Mouse (Mus musculus) limb, embryonic 14.5 days (tissue): ENCODE measurements around the gene Myo18b. TPM values are rescaled to one million over a fixed set of nuclear protein-coding genes. Genes with fewer than 3 reads are reported as not detected.
A peak's percentile ranks its signal among the peaks of the same experiment; 100 is the strongest.

Source experiments
- ATAC-seq: fragments of 200-750 bp; cut with Nextera tagmentation; 2 replicates; pipeline ENCODE4 v1.8.0; 2017; ENCODE audit warnings: low read depth, moderate number of reproducible peaks, moderate TSS enrichment; ENCODE audit not compliant: low FRiP score
- DNase-seq: peaks from one replicate; pipeline ENCODE4 v3.0.0-alpha.2; 2015; ENCODE audit warnings: low spot score
- H3K27ac ChIP-seq: fragments of 300-500 bp; sonication (generic); replicated peaks from 2 replicates; pipeline ENCODE4 v1.5.1; 2014; ENCODE audit warnings: low read depth, mild to moderate bottlenecking, low read length, moderate library complexity, mixed read lengths
- H3K27me3 ChIP-seq: fragments of 300-500 bp; sonication (generic); 2 replicates; pipeline ENCODE4 v1.6.1; 2014; ENCODE audit warnings: low read length, mixed read lengths; ENCODE audit not compliant: control insufficient read depth, insufficient read depth
- H3K36me3 ChIP-seq: fragments of 300-500 bp; sonication (generic); 2 replicates; pipeline ENCODE4 v1.6.1; 2014; ENCODE audit warnings: mild to moderate bottlenecking, low read length, moderate library complexity, mixed read lengths; ENCODE audit not compliant: control insufficient read depth, insufficient read depth
- H3K4me1 ChIP-seq: fragments of 300-500 bp; sonication (generic); 2 replicates; pipeline ENCODE4 v1.6.1; 2014; ENCODE audit warnings: antibody characterized with exemption, low read length, mixed read lengths; ENCODE audit not compliant: control insufficient read depth, insufficient read depth
- H3K4me2 ChIP-seq: fragments of 300-500 bp; sonication (generic); replicated peaks from 2 replicates; pipeline ENCODE4 v1.6.1; 2014; ENCODE audit warnings: low read depth, mild to moderate bottlenecking, low read length, moderate library complexity; ENCODE audit not compliant: severe bottlenecking
- H3K4me3 ChIP-seq: fragments of 300-500 bp; sonication (generic); replicated peaks from 2 replicates; pipeline ENCODE4 v1.5.1; 2014; ENCODE audit warnings: low read length
- H3K9ac ChIP-seq: fragments of 300-500 bp; sonication (generic); 2 replicates; pipeline ENCODE4 v1.6.1; 2014; ENCODE audit warnings: mild to moderate bottlenecking, low read depth, low read length, moderate library complexity; ENCODE audit not compliant: severe bottlenecking
- H3K9me3 ChIP-seq: fragments of 300-500 bp; sonication (generic); 2 replicates; pipeline ENCODE4 v1.6.1; 2016; ENCODE audit warnings: low read length; ENCODE audit not compliant: control insufficient read depth
- POLR2A ChIP-seq: fragments of 200-500 bp; IDR thresholded peaks from 2 replicates; pipeline ENCODE4 v1.8.0; 2012; ENCODE audit warnings: inconsistent platforms, mild to moderate bottlenecking, moderate library complexity, borderline replicate concordance; ENCODE audit not compliant: insufficient read depth, insufficient read length; ENCODE audit errors: extremely low read depth
- WGBS: fragments of 180-500 bp; shearing (Covaris S2); extraction: QIAGEN DNeasy Blood & Tissue Kit; methylation state at CpG from one replicate; pipeline ENCODE4 v1.1.7; 2014; 5-methylcytosine and 5-hydroxymethylcytosine counted together
- polyA plus RNA-seq, 2 experiments: library from polyadenylated mRNA; depleted of rRNA in 1 of 2; stranded (reverse) in 1 of 2; unstranded in 1 of 2; fragments of >200 nt; fragmentation: Nextera tagmentation in 1 of 2; extraction: Ambion mirVana in 1 of 2; gene quantifications; 2 replicates each; pipeline versions ENCODE4 v1.2.1 to v1.2.3; 2012 to 2014

The Myo18b gene
- polyA plus RNA-seq, 2 experiments = 3.7 to 6.5 TPM

GRCm38 (mm10) chr5:112786031-112786430 lies 110.1 kb downstream of the Myo18b start:
- ATAC-seq (no peak), DNase-seq (no peak)
- TF ChIP-seq POLR2A = no peak
- H3K4me2 ChIP-seq = no peak overlapping the region
- H3K9ac ChIP-seq = no peak overlapping the region
- no peaks in the 10 kb centered on the region for H3K36me3 ChIP-seq
- H3K27me3 ChIP-seq = no peaks in the 10 kb centered on the region
- H3K4me1 ChIP-seq = no peaks in the 10 kb centered on the region
- 70% methylated on average over 8 of the region's 8 CpGs for WGBS
- no peak overlapping the region for H3K4me3 ChIP-seq
- no peak overlapping the region for H3K27ac ChIP-seq
- H3K9me3 ChIP-seq = no peaks in the 10 kb centered on the region

- no peak overlapping the region for H3K9ac ChIP-seq
- no peak overlapping the region for H3K4me2 ChIP-seq
- no peaks in the 10 kb centered on the region for H3K36me3 ChIP-seq
- TF ChIP-seq POLR2A = no peak
- H3K27ac ChIP-seq = no peak overlapping the region
- no peak overlapping the region for H3K4me3 ChIP-seq
- no peak for DNase-seq
- H3K4me1 ChIP-seq = no peaks in the 10 kb centered on the region
- no peaks in the 10 kb centered on the region for H3K9me3 ChIP-seq
- H3K27me3 ChIP-seq = no peaks in the 10 kb centered on the region
- ATAC-seq = no peak
- WGBS = 86% methylated on average over 7 of the region's 7 CpGs
These were observed 114.4 kb downstream of the Myo18b start for GRCm38 (mm10) chr5:112781719-112782118.

GRCm38 (mm10) chr5:112781231-112781630 lies 114.9 kb downstream of the Myo18b start:
- Histone ChIP-seq H3K4me3 (no peak overlapping the region), H3K27me3 (no peaks in the 10 kb centered on the region), H3K36me3 (no peaks in the 10 kb centered on the region), H3K4me2 (no peak overlapping the region), H3K9me3 (no peaks in the 10 kb centered on the region), H3K27ac (no peak overlapping the region), H3K9ac (no peak overlapping the region), H3K4me1 (no peaks in the 10 kb centered on the region)
- ATAC-seq (no peak), DNase-seq (no peak)
- WGBS = 86% methylated on average over 4 of the region's 4 CpGs
- TF ChIP-seq POLR2A = no peak

DNA sequence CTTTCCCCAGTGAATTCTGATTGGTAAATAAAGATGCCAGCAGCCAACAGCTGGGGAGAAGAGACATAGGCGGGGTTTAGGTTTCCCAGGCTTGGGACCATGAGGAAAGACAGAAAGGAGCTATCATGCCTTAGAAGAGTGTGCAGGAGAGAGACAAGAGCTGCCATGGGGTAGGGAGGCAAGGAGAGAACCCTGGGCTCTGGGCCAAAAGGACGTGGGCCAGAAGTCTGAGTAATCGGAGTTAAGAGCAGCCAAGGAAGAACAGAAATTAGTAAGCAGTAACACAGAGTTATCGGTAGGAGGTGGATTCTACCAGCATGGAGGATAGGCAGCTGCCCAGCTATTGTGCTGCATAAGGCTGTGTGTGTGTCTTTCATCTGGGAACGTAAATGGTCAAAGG lies 115.8 kb downstream of the Myo18b start:
- H3K4me1 ChIP-seq = no peaks in the 10 kb centered on the region
- H3K4me3 ChIP-seq = no peak overlapping the region
- DNase-seq (peak; percentile 26), ATAC-seq (no peak)
- H3K4me2 ChIP-seq = no peak overlapping the region
- WGBS = 53% methylated on average over 5 of the region's 5 CpGs
- H3K36me3 ChIP-seq = no peaks in the 10 kb centered on the region
- no peaks in the 10 kb centered on the region for H3K27me3 ChIP-seq
- no peaks in the 10 kb centered on the region for H3K9me3 ChIP-seq
- no peak overlapping the region for H3K27ac ChIP-seq
- no peak for TF ChIP-seq POLR2A
- no peak overlapping the region for H3K9ac ChIP-seq

- Histone ChIP-seq H3K4me3 (no peak overlapping the region), H3K9ac (no peak overlapping the region), H3K36me3 (no peaks in the 10 kb centered on the region), H3K27me3 (no peaks in the 10 kb centered on the region), H3K4me2 (no peak overlapping the region), H3K4me1 (no peaks in the 10 kb centered on the region), H3K27ac (no peak overlapping the region), H3K9me3 (no peaks in the 10 kb centered on the region)
- ATAC-seq (no peak), DNase-seq (no peak)
- 71% methylated on average over 15 of the region's 15 CpGs for WGBS
- TF ChIP-seq POLR2A = no peak
These were observed 119.3 kb downstream of the Myo18b start for GRCm38 (mm10) chr5:112776781-112777405.
